Mouse (Mus musculus): ENCODE data around the gene Snrpa1. TPM values are rescaled to one million over a fixed set of nuclear protein-coding genes. Genes with fewer than 3 reads are reported as not detected.

Gene Snrpa1
- total RNA-seq, 2 experiments from 2014 or later = 19.1 to 21.1 TPM

GRCm38 (mm10) chr7:66061057-66061456, 2.3 kb downstream of the Snrpa1 start:
- intact Hi-C loops (cut with DNase I) = no loop called here

GRCm38 (mm10) chr7:66076411-66076810, 17.6 kb downstream of the Snrpa1 start:
- intact Hi-C loops (cut with DNase I) = no loop called here

More at GRCm38 (mm10) chr7:66061057-66061456, 2.3 kb downstream of the Snrpa1 start:
- no peak for DNase-seq

GRCm38 (mm10) chr7:66079364-66080230, 20.8 kb downstream of the Snrpa1 start, which contains the start of gene Selenos:
Gene Selenos, plus strand, starts transcription at chr7:66079649.
- DNase-seq = peak; percentile 92 to 94
- intact Hi-C loops (cut with DNase I) = no loop called here

More at GRCm38 (mm10) chr7:66076411-66076810, 17.6 kb downstream of the Snrpa1 start:
- DNase-seq = no peak

- intact Hi-C loops (cut with DNase I) = no loop called here
- no peak for DNase-seq
Observed at GRCm38 (mm10) chr7:66080231-66080613, 21.4 kb downstream of the Snrpa1 start.

GRCm38 (mm10) chr7:66083757-66084156, 25.0 kb downstream of the Snrpa1 start:
- no peak for DNase-seq
- intact Hi-C loops (cut with DNase I) = no loop called here

- intact Hi-C loops (cut with DNase I) = no loop called here
- DNase-seq = no peak
Observed at GRCm38 (mm10) chr7:66084546-66084945, 25.7 kb downstream of the Snrpa1 start.

GRCm38 (mm10) chr7:66087652-66088051, 28.8 kb downstream of the Snrpa1 start:
- DNase-seq = no peak
- intact Hi-C loops (cut with DNase I) = no loop called here

- no peak for DNase-seq
- intact Hi-C loops (cut with DNase I) = no loop called here
Observed at GRCm38 (mm10) chr7:66088077-66088476, 29.3 kb downstream of the Snrpa1 start.

GRCm38 (mm10) chr7:66090676-66091190, 31.9 kb downstream of the Snrpa1 start:
- DNase-seq = no peak
- intact Hi-C loops (cut with DNase I) = no loop called here

GRCm38 (mm10) chr7:66091553-66091952, 32.8 kb downstream of the Snrpa1 start:
- intact Hi-C loops (cut with DNase I) = no loop called here
- no peak for DNase-seq

GRCm38 (mm10) chr7:66092656-66093055, 33.9 kb downstream of the Snrpa1 start:
- DNase-seq = no peak
- intact Hi-C loops (cut with DNase I) = no loop called here

- peak; percentile 16 to 32 for DNase-seq
- intact Hi-C loops (cut with DNase I) = no loop called here
Observed at GRCm38 (mm10) chr7:66094141-66094540, 35.3 kb downstream of the Snrpa1 start.

GRCm38 (mm10) chr7:66098803-66099202, 40.0 kb downstream of the Snrpa1 start:
- intact Hi-C loops (cut with DNase I) = no loop called here
- DNase-seq = no peak

- peak in 1 of 2 experiments; percentile 51 for DNase-seq
- intact Hi-C loops (cut with DNase I) = loop anchor here (1.0 to 5.0 kb wide), 4 partner anchors 148 to 560 kb away; no protein-coding TSS in a partner anchor
Observed at GRCm38 (mm10) chr7:66101866-66102265, 43.1 kb downstream of the Snrpa1 start.

GRCm38 (mm10) chr7:66104531-66104930, 45.7 kb downstream of the Snrpa1 start:
- DNase-seq = no peak
- intact Hi-C loops (cut with DNase I) = loop anchor here (5.0 kb wide), 1 partner anchor 558 kb away; no protein-coding TSS in a partner anchor

GRCm38 (mm10) chr7:66105771-66106170, 47.0 kb downstream of the Snrpa1 start:
- intact Hi-C loops (cut with DNase I) = loop anchor here (5.0 kb wide), 1 partner anchor 92 kb away; no protein-coding TSS in a partner anchor
- DNase-seq = no peak

- intact Hi-C loops (cut with DNase I) = loop anchor here (5.0 kb wide), 1 partner anchor 91 kb away; no protein-coding TSS in a partner anchor
- no peak for DNase-seq
Observed at GRCm38 (mm10) chr7:66106581-66107056, 47.8 kb downstream of the Snrpa1 start.

GRCm38 (mm10) chr7:66107206-66107605, 48.4 kb downstream of the Snrpa1 start:
- intact Hi-C loops (cut with DNase I) = loop anchor here (5.0 kb wide), 1 partner anchor 90 kb away; no protein-coding TSS in a partner anchor
- DNase-seq = no peak

- intact Hi-C loops (cut with DNase I) = loop anchor here (5.0 kb wide), 1 partner anchor 89 kb away; no protein-coding TSS in a partner anchor
- DNase-seq = peak in 1 of 2 experiments; percentile 36
Observed at GRCm38 (mm10) chr7:66107930-66108329, 49.1 kb downstream of the Snrpa1 start.

- intact Hi-C loops (cut with DNase I) = loop anchor here (5.0 kb wide), 1 partner anchor 88 kb away; no protein-coding TSS in a partner anchor
- peak; percentile 92 for DNase-seq
Observed at GRCm38 (mm10) chr7:66108961-66109854, 50.4 kb downstream of the Snrpa1 start, which contains the start of gene Chsy1. Gene Chsy1, plus strand, starts transcription at chr7:66109515.

Measured in heart, postnatal 14 days (tissue).